Mouse (Mus musculus): ENCODE measurements at regions not wholly inside any gene's neighbourhood (a gene's known extent, or its start where the extent isn't known, plus 50 kb on each side); places are given as distances from the start of the nearest gene placed in this dataset.

DNA sequence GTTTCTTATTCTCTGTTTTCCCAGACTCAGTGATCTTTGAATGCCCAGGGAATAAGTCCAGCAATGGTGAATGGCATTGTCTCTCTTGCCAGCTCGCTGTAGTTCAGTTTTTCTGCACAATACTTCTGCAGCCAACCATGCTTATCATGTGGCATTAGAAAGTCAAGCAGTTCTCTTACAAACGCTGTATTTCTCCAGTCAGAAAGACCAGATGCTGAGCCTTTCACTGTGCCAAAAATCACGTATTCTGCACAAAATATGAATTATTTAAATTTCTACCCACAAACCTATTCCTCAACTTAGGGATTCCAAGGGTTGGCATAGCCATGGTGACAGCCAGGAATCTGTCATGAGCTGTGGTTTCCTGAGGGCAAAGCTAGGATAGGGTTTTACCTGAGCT lies 95.0 kb upstream of the 1700025G04Rik start:
- Histone ChIP-seq H3K4me1 (no peaks in the 10 kb centered on the region), H3K36me3 (no peaks in the 10 kb centered on the region), H3K9ac (no peak overlapping the region), H3K4me3 (no peak overlapping the region), H3K4me2 (no peak overlapping the region), H3K9me3 (no peaks in the 10 kb centered on the region), H3K27ac (no peak overlapping the region), H3K27me3 (no peaks in the 10 kb centered on the region)
- 70% methylated on average over 3 of the region's 3 CpGs for WGBS
- no peak for ATAC-seq (ENCODE audit: insufficient number of reproducible peaks, low FRiP score, low TSS enrichment, low read depth)

DNA sequence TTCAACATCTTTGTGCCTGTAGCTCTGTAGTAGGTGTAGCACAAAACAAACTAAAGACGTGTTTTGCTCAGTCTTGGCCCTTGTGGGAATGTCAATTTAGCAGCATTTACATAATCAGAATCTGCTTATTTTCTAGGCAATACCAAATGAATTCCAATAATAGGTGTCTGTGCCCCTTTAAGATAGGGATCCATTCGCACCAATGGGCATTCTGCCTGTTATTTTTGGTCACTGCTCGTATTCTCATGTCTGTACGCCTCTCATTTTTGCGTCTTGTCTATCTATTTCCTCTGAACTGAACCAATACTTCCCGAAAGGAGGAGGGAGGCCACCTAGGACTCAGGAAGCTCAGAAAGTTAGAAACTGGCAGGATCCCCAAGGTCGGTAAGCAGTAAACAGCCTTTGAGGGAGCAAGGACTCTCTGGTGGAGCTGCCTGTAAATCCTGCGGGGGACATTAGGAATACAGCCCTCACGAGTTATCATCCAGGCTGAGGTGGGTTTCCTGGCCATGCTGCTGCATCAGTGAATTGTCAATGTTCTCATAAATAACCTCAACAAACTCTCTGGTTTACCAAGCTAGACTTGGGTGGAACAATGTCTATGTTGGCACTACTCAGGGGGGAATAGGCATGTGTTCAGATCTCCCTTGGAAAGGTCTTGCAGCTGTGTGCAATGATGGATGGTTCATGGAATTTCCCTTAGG lies 86.5 kb upstream of the 1700025G04Rik start:
- Histone ChIP-seq H3K9ac (no peak overlapping the region), H3K36me3 (no peaks in the 10 kb centered on the region), H3K27ac (no peak overlapping the region), H3K4me2 (no peak overlapping the region), H3K4me3 (no peak overlapping the region), H3K4me1 (no peaks in the 10 kb centered on the region), H3K9me3 (no peaks in the 10 kb centered on the region), H3K27me3 (no peaks in the 10 kb centered on the region)
- 80% methylated on average over 9 of the region's 9 CpGs for WGBS
- no peak for ATAC-seq (ENCODE audit: insufficient number of reproducible peaks, low FRiP score, low TSS enrichment, low read depth)

DNA sequence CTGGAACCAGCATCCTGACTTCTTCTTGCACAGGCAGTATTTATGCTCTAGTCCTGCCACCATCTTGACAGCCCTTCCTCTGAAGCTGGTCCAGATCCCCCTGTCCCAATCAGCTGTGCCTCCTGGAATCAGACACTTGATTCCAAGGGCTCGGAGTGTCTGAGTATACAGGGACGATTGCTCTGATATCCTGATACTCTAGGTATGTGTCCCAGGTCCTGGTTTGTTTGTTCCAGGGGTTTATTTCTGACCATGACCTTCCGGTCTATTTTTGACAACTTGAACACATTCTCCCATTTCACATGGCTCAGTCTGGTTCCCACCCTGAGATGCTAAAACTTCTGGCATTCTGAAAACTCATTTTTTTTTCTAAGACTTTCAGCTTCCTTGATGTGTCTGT lies 85.8 kb upstream of the 1700025G04Rik start:
- Histone ChIP-seq H3K36me3 (no peaks in the 10 kb centered on the region), H3K4me3 (no peak overlapping the region), H3K9ac (no peak overlapping the region), H3K9me3 (no peaks in the 10 kb centered on the region), H3K4me2 (no peak overlapping the region), H3K27ac (no peak overlapping the region), H3K27me3 (no peaks in the 10 kb centered on the region), H3K4me1 (no peaks in the 10 kb centered on the region)
- no peak for ATAC-seq (ENCODE audit: insufficient number of reproducible peaks, low FRiP score, low TSS enrichment, low read depth)
- 82% methylated on average over 3 of the region's 3 CpGs for WGBS

- Histone ChIP-seq H3K27ac (no peak overlapping the region), H3K9ac (no peak overlapping the region), H3K36me3 (no peaks in the 10 kb centered on the region), H3K27me3 (no peaks in the 10 kb centered on the region), H3K4me1 (no peaks in the 10 kb centered on the region), H3K4me2 (no peak overlapping the region), H3K4me3 (no peak overlapping the region), H3K9me3 (no peaks in the 10 kb centered on the region)
- no peak for ATAC-seq (ENCODE audit: insufficient number of reproducible peaks, low FRiP score, low TSS enrichment, low read depth)
- WGBS, result 86% methylated on average over 4 of the region's 4 CpGs
Observed at GRCm38 (mm10) chr1:152174464-152174863, 84.5 kb upstream of the 1700025G04Rik start.

DNA sequence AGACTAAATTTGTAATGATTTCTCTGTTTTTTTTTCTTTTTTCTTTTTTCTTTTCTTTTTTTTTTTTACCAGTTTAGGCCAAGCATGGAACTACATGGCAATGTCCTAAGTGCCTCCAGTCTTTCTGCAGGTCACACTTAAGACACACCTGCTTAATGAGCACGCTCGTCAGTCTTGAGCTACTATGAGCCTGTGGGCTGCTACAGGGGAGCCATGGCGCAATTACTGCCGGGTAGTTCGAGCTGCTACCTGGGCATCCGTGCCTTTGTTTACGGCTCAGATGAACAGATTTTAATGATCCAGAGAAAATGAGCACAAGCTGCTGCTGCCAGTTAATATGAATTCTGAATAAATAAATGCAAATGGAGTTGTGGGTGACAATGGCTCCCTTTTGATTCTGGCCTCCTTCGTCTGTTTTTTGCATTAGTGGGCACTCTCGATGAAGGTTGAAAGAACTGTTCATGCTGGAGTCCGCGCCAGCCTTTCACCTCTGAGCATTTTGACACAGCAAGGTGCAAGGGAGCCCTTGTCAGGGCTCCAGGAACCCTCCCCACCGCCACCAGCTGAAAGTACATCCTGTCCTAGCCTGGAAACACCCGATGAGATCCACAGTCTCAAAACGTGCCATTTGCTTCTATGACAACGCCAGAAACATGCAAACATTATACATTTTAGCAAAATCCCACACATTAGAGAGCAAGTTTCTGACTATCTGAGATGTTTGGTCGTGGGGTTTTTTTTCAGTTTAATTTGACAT lies 81.3 kb upstream of the 1700025G04Rik start:
- ATAC-seq (ENCODE audit: insufficient number of reproducible peaks, low FRiP score, low TSS enrichment, low read depth), result no peak
- 59% methylated on average over 16 of the region's 16 CpGs for WGBS

GRCm38 (mm10) chr1:152170583-152170982 lies 80.7 kb upstream of the 1700025G04Rik start:
- Histone ChIP-seq H3K36me3 (no peaks in the 10 kb centered on the region), H3K4me2 (no peak overlapping the region), H3K9me3 (no peaks in the 10 kb centered on the region), H3K4me1 (peaks cover 2% of the 10 kb centered on the region; the same call in 1 of the 2 replicates), H3K9ac (no peak overlapping the region), H3K27ac (no peak overlapping the region), H3K27me3 (no peaks in the 10 kb centered on the region), H3K4me3 (no peak overlapping the region)
- ATAC-seq (ENCODE audit: insufficient number of reproducible peaks, low FRiP score, low TSS enrichment, low read depth), result no peak
- WGBS, result 86% methylated on average over 8 of the region's 8 CpGs

More for the DNA sequence above, 81.3 kb upstream of the 1700025G04Rik start:
- Histone ChIP-seq H3K9ac (no peak overlapping the region), H3K27ac (no peak overlapping the region), H3K9me3 (no peaks in the 10 kb centered on the region), H3K4me2 (no peak overlapping the region), H3K4me1 (no peaks in the 10 kb centered on the region), H3K27me3 (no peaks in the 10 kb centered on the region), H3K4me3 (no peak overlapping the region), H3K36me3 (no peaks in the 10 kb centered on the region)

GRCm38 (mm10) chr1:152169508-152169907 lies 79.6 kb upstream of the 1700025G04Rik start:
- Histone ChIP-seq H3K4me3 (no peak overlapping the region), H3K27me3 (no peaks in the 10 kb centered on the region), H3K4me1 (peaks cover 2% of the 10 kb centered on the region; the same call in 1 of the 2 replicates), H3K27ac (no peak overlapping the region), H3K9me3 (no peaks in the 10 kb centered on the region), H3K4me2 (no peak overlapping the region), H3K9ac (no peak overlapping the region), H3K36me3 (no peaks in the 10 kb centered on the region)
- no peak for ATAC-seq (ENCODE audit: insufficient number of reproducible peaks, low FRiP score, low TSS enrichment, low read depth)
- WGBS, result 96% methylated on average over 14 of the region's 14 CpGs

GRCm38 (mm10) chr1:152168284-152168683 lies 78.4 kb upstream of the 1700025G04Rik start:
- H3K9me3 ChIP-seq, result no peaks in the 10 kb centered on the region
- no peak overlapping the region for H3K4me3 ChIP-seq
- no peak for ATAC-seq (ENCODE audit: insufficient number of reproducible peaks, low FRiP score, low TSS enrichment, low read depth)
- H3K36me3 ChIP-seq, result no peaks in the 10 kb centered on the region
- peaks cover 2% of the 10 kb centered on the region; the same call in 1 of the 2 replicates for H3K4me1 ChIP-seq
- H3K4me2 ChIP-seq, result no peak overlapping the region
- no peaks in the 10 kb centered on the region for H3K27me3 ChIP-seq
- 65% methylated on average over 4 of the region's 4 CpGs for WGBS
- H3K9ac ChIP-seq, result no peak overlapping the region
- no peak overlapping the region for H3K27ac ChIP-seq

DNA sequence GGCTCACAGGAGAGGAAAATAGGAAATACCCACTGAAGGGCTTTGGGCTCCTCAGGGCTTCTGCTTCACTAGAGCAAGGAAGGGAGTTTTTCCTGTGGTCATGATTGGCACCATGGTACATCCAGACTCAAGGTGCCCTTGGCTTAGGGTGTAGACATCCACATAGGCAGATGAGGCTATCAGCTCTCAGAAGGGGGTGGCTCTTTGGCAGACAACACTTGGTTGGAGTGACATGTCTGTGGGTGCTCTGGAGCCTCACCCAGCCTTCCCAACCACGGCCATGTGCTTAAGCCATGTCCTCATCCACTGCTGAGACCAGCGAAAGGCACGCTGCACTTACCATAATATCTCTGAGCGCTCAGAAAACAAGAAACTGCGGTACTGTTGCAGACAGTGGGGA lies 77.8 kb upstream of the 1700025G04Rik start:
- Histone ChIP-seq H3K4me2 (no peak overlapping the region), H3K36me3 (no peaks in the 10 kb centered on the region), H3K9me3 (no peaks in the 10 kb centered on the region), H3K27me3 (no peaks in the 10 kb centered on the region), H3K4me3 (no peak overlapping the region), H3K9ac (no peak overlapping the region), H3K4me1 (peaks cover 2% of the 10 kb centered on the region; the same call in 1 of the 2 replicates), H3K27ac (no peak overlapping the region)
- WGBS, result 85% methylated on average over 5 of the region's 5 CpGs
- no peak for ATAC-seq (ENCODE audit: insufficient number of reproducible peaks, low FRiP score, low TSS enrichment, low read depth)

DNA sequence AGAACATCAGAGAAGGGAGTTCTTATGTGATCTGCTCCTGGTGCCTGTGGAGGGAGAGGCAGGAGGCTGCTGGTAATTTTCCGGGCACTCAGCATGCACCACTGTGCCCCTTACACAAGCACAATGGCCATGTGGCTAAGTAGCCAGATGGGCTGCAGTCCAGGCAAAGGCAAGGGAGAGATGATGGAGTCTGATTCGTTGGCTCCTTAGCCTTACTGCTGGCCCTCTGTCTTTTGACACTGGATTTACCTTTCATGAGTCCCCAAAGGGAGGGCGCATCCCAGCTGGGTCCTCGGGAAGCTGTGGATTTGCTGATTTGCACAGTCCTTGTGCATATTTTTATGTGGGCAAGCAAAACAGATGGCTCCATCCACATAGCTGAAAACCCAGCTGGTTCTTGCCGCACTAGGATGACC lies 75.6 kb upstream of the 1700025G04Rik start:
- Histone ChIP-seq H3K9me3 (no peaks in the 10 kb centered on the region), H3K36me3 (no peaks in the 10 kb centered on the region), H3K9ac (no peak overlapping the region), H3K4me3 (no peak overlapping the region), H3K27ac (0 out of 2 replicates have a peak overlapping the region, but pooled peaks have one; percentile 17), H3K27me3 (no peaks in the 10 kb centered on the region), H3K4me1 (peaks cover 2% of the 10 kb centered on the region; the same call in 1 of the 2 replicates), H3K4me2 (no peak overlapping the region)
- WGBS, result 62% methylated on average over 5 of the region's 5 CpGs
- ATAC-seq (ENCODE audit: insufficient number of reproducible peaks, low FRiP score, low TSS enrichment, low read depth), result no peak

DNA sequence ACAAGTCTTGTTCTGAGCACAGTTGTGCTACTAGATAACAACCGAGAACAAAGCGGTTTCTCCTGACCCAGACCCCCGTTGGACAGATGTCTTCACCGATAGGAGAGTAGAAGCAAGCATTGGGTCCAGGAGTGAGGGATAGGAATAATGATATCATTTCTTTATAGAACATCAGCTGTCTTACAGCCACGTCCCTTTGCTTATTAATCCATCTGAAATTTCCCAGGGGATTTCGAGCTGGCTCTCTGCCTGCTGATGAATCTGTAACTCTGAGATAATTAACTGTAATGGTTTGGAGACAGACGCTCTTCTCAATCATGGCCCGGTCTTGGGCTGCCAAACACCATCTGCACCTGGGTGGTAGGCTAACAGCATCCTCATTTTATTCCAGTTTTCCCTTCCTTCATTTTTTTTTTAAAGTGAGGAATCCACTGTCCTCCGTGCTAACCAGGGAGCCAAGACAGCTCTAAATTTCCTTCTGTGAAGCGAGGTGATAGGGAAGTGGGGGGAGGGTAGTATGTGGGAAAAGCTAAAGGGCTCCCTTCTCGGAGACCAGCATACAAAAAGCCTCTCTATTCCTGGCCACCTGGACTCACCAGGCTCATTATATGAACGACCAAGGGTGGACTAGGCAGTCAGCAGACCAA lies 75.0 kb upstream of the 1700025G04Rik start:
- peaks cover 2% of the 10 kb centered on the region; the same call in 1 of the 2 replicates for H3K4me1 ChIP-seq
- ATAC-seq (ENCODE audit: insufficient number of reproducible peaks, low FRiP score, low TSS enrichment, low read depth), result no peak
- H3K27me3 ChIP-seq, result no peaks in the 10 kb centered on the region
- H3K9me3 ChIP-seq, result no peaks in the 10 kb centered on the region
- WGBS, result 54% methylated on average over 12 of the region's 12 CpGs
- H3K4me3 ChIP-seq, result no peak overlapping the region
- no peaks in the 10 kb centered on the region for H3K36me3 ChIP-seq
- no peak overlapping the region for H3K4me2 ChIP-seq
- no peak overlapping the region for H3K9ac ChIP-seq
- no peak overlapping the region for H3K27ac ChIP-seq

GRCm38 (mm10) chr1:152164212-152164611 lies 74.3 kb upstream of the 1700025G04Rik start:
- no peak for ATAC-seq (ENCODE audit: insufficient number of reproducible peaks, low FRiP score, low TSS enrichment, low read depth)
- Histone ChIP-seq H3K36me3 (no peaks in the 10 kb centered on the region), H3K27ac (no peak overlapping the region), H3K9ac (no peak overlapping the region), H3K4me1 (peaks cover 2% of the 10 kb centered on the region; the same call in 1 of the 2 replicates), H3K4me2 (no peak overlapping the region), H3K9me3 (no peaks in the 10 kb centered on the region), H3K27me3 (no peaks in the 10 kb centered on the region), H3K4me3 (no peak overlapping the region)
- 71% methylated on average over 5 of the region's 5 CpGs for WGBS
